Mouse (Mus musculus) small intestine, adult 2 months (tissue): ENCODE measurements around the gene Fam69b.

Experiments
- CTCF ChIP-seq: fragments of 200-500 bp; IDR thresholded peaks from 2 replicates; pipeline ENCODE4 v1.5.1; 2012; ENCODE audit warnings: low read depth, mild to moderate bottlenecking, control low read depth, inconsistent platforms, low read length, moderate library complexity, mixed read lengths; ENCODE audit not compliant: insufficient replicate concordance, insufficient read length; ENCODE audit errors: extremely low read depth
- POLR2A ChIP-seq: fragments of 200-500 bp; IDR thresholded peaks from 2 replicates; pipeline ENCODE4 v1.6.1; 2012; ENCODE audit warnings: low read depth, mild to moderate bottlenecking, control low read depth, inconsistent platforms, low read length, moderate library complexity

- TF ChIP-seq CTCF (no peak), POLR2A (no peak)
Measured at GRCm38 (mm10) chr2:26638572-26638971, 10.3 kb downstream of the Fam69b start.
